Mouse (Mus musculus): ENCODE results near the gene Car3.

DNA sequence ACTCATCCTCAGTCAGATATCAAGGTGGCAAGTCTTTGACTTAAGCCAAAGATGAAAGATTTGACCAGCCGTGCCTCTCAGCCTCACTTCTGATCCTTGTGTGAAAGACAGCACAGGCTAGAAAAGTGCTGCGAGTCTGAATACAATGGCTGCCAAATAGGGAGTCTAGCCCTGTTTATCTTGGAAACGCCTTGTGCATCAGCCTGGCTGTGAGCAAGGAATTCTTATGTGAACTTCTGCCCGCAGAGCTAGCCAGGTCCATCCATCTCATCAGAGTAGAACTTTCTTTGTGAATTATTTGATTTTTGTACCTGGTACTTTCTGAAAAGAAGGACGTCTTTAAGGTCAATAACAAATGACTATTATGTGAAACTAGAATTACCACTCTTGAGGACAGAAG, 9.3 kb upstream of the Car3 start:
- TF ChIP-seq CTCF (IDR thresholded peaks at IDR 0.05; ENCODE audit: extremely low read depth, insufficient read length, insufficient replicate concordance, low read depth, low read length) (no peak), POLR2A (IDR thresholded peaks at IDR 0.05; ENCODE audit: low read depth, low read length) (no peak)

All from small intestine, adult 2 months (tissue).